Mouse (Mus musculus): ENCODE measurements around the gene Gli3. TPM values are rescaled to one million over a fixed set of nuclear protein-coding genes. Genes with fewer than 3 reads are reported as not detected.

The Gli3 gene
- 0.11 TPM in 1 of 2 replicates, not detected in the other for polyA plus RNA-seq (2012; ENCODE audit: insufficient read depth, insufficient read length, missing spikeins)

DNA sequence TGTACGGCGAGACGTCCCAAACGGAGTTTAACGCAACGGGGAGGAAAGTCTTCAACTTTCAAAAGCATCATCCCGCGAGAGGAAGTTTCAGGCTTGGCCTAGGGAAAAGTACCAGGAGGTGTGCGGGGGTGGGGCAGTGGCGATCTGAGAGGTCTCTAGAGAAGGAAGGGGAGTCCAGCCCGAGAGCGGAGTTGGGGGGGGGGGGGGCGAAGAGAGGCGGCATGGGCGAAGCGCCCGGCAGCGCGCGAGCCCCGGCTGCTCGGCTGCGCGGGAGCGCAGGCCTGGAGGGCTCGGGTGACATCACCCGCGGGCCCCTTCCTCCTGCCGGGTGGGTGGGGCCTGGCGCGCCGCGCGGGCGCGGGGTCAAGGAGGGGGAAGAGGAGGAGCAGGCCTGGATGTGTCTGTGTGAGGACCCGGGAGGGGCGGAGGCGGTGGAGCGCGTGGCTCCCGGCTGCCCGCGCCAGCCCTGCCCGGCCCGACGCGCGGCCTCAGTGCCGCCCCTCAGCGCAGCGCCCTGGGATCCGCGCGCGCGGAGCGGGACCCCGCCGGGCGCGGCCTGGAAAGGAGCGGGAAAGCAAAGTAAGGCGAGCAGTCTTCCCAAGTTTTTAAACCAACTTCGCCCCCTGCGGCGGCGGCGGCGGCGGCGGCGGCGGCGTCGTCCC lies at the start of gene Gli3:
Gene Gli3 (plus strand): TSS at position 406 of the 662 bp plus-strand sequence.
- no peaks in the 10 kb centered on the region for H3K4me1 ChIP-seq (ENCODE audit: control insufficient read depth, insufficient read depth, low read length)
- no peak within 1 kb of the TSS for H3K27ac ChIP-seq (ENCODE audit: insufficient read depth, low read depth, low read length)
- TF ChIP-seq POLR2A (IDR thresholded peaks at IDR 0.05; ENCODE audit: borderline replicate concordance, low read depth, low read length) (no peak), CTCF (IDR thresholded peaks at IDR 0.05; ENCODE audit: low read depth, low read length) (no peak)
- H3K4me3 ChIP-seq (ENCODE audit: insufficient read depth, low read length) = no peak within 1 kb of the TSS; the same call in 1 of the 2 replicates

DNA sequence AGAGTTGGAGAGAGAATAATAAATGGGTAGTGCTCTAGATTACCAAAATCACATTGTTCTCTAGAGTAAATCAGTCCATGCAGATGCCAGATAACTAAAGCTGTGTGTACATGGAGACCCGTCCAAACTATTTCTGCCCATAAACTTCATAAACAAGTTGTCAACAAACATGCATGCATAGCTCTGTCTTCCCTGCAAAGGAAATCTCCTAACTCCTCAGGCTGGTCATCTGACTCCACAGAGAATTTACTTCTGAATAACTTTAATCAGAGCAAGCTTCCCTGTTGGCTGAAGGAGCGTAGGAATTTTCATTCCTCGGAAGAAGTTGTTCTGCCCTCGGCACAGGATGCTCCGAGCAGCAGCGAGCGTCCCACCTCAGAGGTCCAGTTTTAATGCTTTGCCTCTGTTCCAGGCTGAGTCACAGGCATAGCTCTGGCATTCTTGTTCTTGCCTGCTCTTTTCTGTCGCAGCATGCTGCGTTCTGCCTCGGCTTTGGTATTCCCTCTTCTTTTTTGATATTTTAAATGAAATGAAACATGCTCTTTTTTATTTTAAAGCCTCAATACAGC lies 41.8 kb upstream of the Gli3 start:
- no peak for TF ChIP-seq CTCF (IDR thresholded peaks at IDR 0.05; ENCODE audit: low read depth, low read length)
- no peak for TF ChIP-seq POLR2A (IDR thresholded peaks at IDR 0.05; ENCODE audit: borderline replicate concordance, low read depth, low read length)
- H3K27ac ChIP-seq (ENCODE audit: insufficient read depth, low read depth, low read length) = no peak overlapping the region
- no peak overlapping the region for H3K4me3 ChIP-seq (ENCODE audit: insufficient read depth, low read length)
- H3K4me1 ChIP-seq (ENCODE audit: control insufficient read depth, insufficient read depth, low read length) = no peaks in the 10 kb centered on the region

DNA sequence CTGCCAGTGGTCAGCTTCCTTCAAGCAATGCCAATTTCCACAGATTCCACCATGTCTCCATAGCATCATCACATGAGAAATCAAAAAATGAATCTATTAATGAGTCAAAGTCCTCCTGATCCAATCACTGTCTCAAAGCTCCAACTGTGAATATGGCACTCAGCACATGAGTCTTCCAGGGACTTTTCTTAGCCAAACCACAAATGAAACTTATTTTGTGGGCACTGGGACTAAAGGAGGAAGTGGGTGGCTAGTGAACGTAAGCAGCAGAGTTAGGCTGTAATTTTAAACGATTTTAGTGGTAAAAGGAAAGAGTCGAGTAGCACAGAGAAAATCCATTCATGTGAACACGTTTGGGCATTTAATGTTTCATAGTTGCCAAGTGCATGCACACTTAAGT lies 21.0 kb upstream of the Gli3 start:
- TF ChIP-seq POLR2A (IDR thresholded peaks at IDR 0.05; ENCODE audit: borderline replicate concordance, low read depth, low read length) (no peak), CTCF (IDR thresholded peaks at IDR 0.05; ENCODE audit: low read depth, low read length) (no peak)
- no peak overlapping the region for H3K27ac ChIP-seq (ENCODE audit: insufficient read depth, low read depth, low read length)
- H3K4me1 ChIP-seq (ENCODE audit: control insufficient read depth, insufficient read depth, low read length) = no peaks in the 10 kb centered on the region
- no peak overlapping the region for H3K4me3 ChIP-seq (ENCODE audit: insufficient read depth, low read length)

DNA sequence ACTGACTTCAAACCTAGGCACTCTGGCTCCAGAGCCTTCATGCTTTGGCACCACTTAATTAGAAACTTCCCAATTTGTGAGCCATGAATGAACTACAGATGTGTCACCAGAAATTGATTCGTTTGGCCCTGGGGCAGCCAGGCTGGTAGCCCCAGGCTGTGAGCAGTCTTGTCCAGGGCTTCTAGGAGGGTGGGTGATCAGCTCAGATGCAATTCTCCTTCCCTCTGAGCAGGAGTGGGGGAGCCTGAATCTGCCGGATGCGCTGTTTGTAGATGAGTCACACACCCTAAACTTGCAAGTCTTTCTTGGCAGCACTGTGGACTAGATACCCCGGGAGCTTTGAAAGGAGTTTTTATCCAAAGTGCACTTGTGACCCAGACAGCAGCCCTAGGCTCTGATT lies 18.7 kb upstream of the Gli3 start:
- TF ChIP-seq POLR2A (IDR thresholded peaks at IDR 0.05; ENCODE audit: borderline replicate concordance, low read depth, low read length) (no peak), CTCF (IDR thresholded peaks at IDR 0.05; ENCODE audit: low read depth, low read length) (no peak)
- Histone ChIP-seq H3K4me3 (ENCODE audit: insufficient read depth, low read length) (no peak overlapping the region), H3K4me1 (ENCODE audit: control insufficient read depth, insufficient read depth, low read length) (no peaks in the 10 kb centered on the region), H3K27ac (ENCODE audit: insufficient read depth, low read depth, low read length) (no peak overlapping the region)

DNA sequence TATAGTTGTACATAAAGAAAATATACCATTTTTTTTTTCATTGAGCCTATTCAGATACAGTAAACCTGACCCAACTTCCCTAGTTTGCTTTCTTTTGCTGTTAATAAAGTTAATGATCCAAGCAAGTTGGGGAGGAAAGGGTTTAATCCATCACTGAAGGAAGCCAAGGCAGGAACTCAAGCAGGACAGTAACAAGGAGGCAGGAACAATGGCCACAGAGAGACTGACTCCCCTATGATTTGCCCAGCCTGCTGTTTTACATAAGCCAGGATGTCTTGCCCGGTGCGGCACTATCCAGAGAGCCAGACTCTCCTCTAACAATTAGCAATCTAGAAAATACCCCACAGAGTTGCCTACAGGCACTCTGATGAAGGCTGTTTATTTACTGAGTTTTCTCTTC lies 17.4 kb upstream of the Gli3 start:
- Histone ChIP-seq H3K4me1 (ENCODE audit: control insufficient read depth, insufficient read depth, low read length) (no peaks in the 10 kb centered on the region), H3K27ac (ENCODE audit: insufficient read depth, low read depth, low read length) (no peak overlapping the region), H3K4me3 (ENCODE audit: insufficient read depth, low read length) (no peak overlapping the region)
- TF ChIP-seq CTCF (IDR thresholded peaks at IDR 0.05; ENCODE audit: low read depth, low read length) (no peak), POLR2A (IDR thresholded peaks at IDR 0.05; ENCODE audit: borderline replicate concordance, low read depth, low read length) (no peak)

DNA sequence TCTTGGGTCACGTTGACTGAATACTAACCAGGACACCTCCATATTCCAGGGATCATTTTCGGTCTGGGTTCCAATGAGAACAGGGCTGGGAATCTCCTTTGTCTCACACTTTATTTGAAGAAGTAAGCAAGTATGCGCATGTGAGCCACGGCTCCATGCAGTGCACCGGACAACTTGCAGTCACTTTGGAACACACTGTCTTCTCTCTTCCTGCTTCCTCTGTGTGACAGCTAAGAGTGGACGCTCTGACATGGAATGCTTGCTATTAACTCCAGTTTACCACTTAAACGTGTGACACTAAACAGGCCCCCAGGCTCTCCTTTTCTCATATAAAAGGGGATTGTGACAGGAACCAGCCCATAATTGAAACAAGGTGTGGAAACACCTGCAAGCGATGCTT lies 17.0 kb upstream of the Gli3 start:
- H3K4me3 ChIP-seq (ENCODE audit: insufficient read depth, low read length) = no peak overlapping the region
- no peak overlapping the region for H3K27ac ChIP-seq (ENCODE audit: insufficient read depth, low read depth, low read length)
- no peak for TF ChIP-seq POLR2A (IDR thresholded peaks at IDR 0.05; ENCODE audit: borderline replicate concordance, low read depth, low read length)
- TF ChIP-seq CTCF (IDR thresholded peaks at IDR 0.05; ENCODE audit: low read depth, low read length) = no peak
- no peaks in the 10 kb centered on the region for H3K4me1 ChIP-seq (ENCODE audit: control insufficient read depth, insufficient read depth, low read length)

DNA sequence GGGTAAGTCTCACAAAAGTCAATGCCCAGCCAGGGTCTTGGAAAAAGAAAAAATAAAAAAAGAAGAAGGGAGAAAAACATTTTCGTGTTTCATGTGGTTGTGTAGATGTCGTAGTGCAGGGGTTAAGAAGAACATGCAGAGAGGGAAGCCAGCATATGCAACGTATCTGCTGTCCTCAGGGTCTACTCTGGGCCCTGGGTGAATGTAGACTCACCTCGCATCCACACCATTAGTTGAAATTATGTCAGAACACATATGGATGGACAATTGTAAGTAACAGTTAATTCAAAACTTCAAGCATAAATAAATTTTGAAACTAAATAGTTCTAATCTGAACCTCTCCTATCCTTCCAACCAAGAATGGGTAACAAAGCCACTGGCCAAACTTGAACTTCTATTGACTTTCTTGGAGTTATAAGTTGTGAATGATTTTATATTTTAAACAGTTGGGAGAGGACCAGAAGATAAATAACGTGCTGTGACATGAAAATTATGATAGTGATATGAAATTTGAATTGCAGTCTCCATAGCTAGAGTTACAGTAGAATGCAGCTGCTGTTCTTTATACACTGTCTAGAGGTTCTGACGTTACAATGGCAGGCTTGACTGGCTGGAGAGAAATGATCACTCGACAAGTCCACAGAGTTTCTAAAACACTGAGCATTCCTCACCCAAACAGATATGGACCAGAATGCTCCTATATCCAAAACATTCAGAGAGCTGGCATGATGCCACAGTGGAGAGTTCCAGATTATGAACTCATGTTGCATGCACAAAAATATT lies 16.1 kb upstream of the Gli3 start:
- Histone ChIP-seq H3K4me3 (ENCODE audit: insufficient read depth, low read length) (no peak overlapping the region), H3K4me1 (ENCODE audit: control insufficient read depth, insufficient read depth, low read length) (no peaks in the 10 kb centered on the region), H3K27ac (ENCODE audit: insufficient read depth, low read depth, low read length) (no peak overlapping the region)
- no peak for TF ChIP-seq CTCF (IDR thresholded peaks at IDR 0.05; ENCODE audit: low read depth, low read length)
- TF ChIP-seq POLR2A (IDR thresholded peaks at IDR 0.05; ENCODE audit: borderline replicate concordance, low read depth, low read length) = no peak

DNA sequence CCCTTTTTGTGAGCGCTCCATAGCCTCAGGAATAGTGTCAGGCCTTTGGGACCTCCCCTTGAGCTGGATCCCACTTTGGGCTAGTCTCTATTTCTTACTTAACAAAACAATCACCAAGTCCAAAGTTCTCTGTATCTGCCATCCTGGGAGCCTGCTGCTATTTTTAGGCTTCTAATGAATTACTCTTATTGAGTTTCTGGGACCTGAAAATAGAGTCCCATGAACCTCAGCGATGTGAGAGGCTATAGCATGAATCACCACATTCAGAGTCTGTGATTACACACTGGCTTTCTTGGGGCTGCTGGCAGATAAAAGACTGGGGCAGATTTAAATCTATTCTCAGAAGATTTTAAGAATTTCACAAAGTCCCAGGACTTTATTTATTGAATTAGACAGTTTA lies 12.1 kb upstream of the Gli3 start:
- Histone ChIP-seq H3K27ac (ENCODE audit: insufficient read depth, low read depth, low read length) (no peak overlapping the region), H3K4me1 (ENCODE audit: control insufficient read depth, insufficient read depth, low read length) (no peaks in the 10 kb centered on the region), H3K4me3 (ENCODE audit: insufficient read depth, low read length) (no peak overlapping the region)
- no peak for TF ChIP-seq POLR2A (IDR thresholded peaks at IDR 0.05; ENCODE audit: borderline replicate concordance, low read depth, low read length)
- TF ChIP-seq CTCF (IDR thresholded peaks at IDR 0.05; ENCODE audit: low read depth, low read length) = no peak

DNA sequence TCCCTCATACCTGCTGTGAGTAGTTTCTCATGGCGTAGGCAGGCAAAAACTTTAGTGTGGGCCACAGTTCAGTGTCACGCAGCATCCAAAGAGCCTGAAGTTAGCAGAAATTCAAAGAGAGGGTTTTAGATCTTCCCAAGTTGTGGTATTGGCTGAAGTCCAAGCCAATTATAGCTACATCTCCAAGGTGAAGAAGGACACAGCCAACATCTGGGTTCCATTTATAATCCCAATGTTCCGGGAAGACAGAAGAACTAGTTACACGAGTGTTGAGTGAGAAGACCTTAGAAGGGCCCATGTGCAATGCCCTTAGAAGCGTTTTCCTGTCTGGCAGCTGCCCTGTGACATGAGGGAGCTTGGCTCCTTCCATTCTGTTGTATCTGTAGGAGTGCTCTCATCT lies 5.2 kb upstream of the Gli3 start:
- H3K27ac ChIP-seq (ENCODE audit: insufficient read depth, low read depth, low read length) = no peak overlapping the region
- no peaks in the 10 kb centered on the region for H3K4me1 ChIP-seq (ENCODE audit: control insufficient read depth, insufficient read depth, low read length)
- no peak overlapping the region for H3K4me3 ChIP-seq (ENCODE audit: insufficient read depth, low read length)
- no peak for TF ChIP-seq POLR2A (IDR thresholded peaks at IDR 0.05; ENCODE audit: borderline replicate concordance, low read depth, low read length)
- TF ChIP-seq CTCF (IDR thresholded peaks at IDR 0.05; ENCODE audit: low read depth, low read length) = no peak

DNA sequence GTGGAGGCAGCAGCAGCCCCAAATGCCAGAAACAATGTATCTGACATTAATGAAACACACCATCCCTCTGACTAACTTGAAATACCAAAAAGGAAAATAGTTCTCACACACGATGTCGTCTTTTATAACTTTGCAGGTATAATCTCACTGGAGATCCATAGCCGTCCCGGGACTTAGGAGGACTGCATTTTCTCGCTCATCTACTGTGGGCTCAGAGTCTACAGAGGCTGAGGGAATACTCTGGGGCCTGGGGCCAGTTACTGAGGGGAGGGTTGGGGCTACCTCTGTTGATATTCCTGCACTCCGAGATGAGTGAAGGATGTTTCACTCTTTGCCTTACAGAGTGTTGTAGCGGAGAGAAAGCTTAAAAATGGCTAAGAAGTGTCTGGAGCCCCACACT lies 1.1 kb upstream of the Gli3 start:
- H3K4me3 ChIP-seq (ENCODE audit: insufficient read depth, low read length) = no peak overlapping the region
- TF ChIP-seq CTCF (IDR thresholded peaks at IDR 0.05; ENCODE audit: low read depth, low read length) = no peak
- TF ChIP-seq POLR2A (IDR thresholded peaks at IDR 0.05; ENCODE audit: borderline replicate concordance, low read depth, low read length) = no peak
- no peak overlapping the region for H3K27ac ChIP-seq (ENCODE audit: insufficient read depth, low read depth, low read length)
- no peaks in the 10 kb centered on the region for H3K4me1 ChIP-seq (ENCODE audit: control insufficient read depth, insufficient read depth, low read length)

Measured in bone marrow macrophage, adult 2 months (primary cell).